Mouse (Mus musculus) B cell, adult (primary cell): ENCODE measurements around the gene Selenon. TPM values are rescaled to one million over a fixed set of nuclear protein-coding genes. Genes with fewer than 3 reads are reported as not detected.

Experiments
- total RNA-seq: library from RNA; stranded (reverse); gene quantifications from 4 replicates; pipeline ENCODE4 v1.2.4, GENCODE M21; 2023; ENCODE audit not compliant: inconsistent age

Selenon gene
- total RNA-seq: 1.1 to 1.9 TPM (median 1.5 TPM) in 4 replicates

GRCm38 (mm10) chr4:134551494-134552316 lies at the start of gene Selenon:
Selenon (minus strand) TSS chr4:134552166.

GRCm38 (mm10) chr4:134534932-134535786 lies 16.8 kb downstream of the Selenon start, which contains the start of gene Mtfr1l:
Mtfr1l (minus strand) TSS chr4:134535387.

GRCm38 (mm10) chr4:134510845-134511411 lies 41.0 kb downstream of the Selenon start, which contains the start of gene Aunip:
Aunip (plus strand) TSS chr4:134510999.

GRCm38 (mm10) chr4:134496595-134497210 lies 55.3 kb downstream of the Selenon start, which contains the start of gene Paqr7:
Paqr7 (plus strand) TSS chr4:134496697.

Other genes starting within 250 kb of the Selenon start
- gene Trim63, start 237.0 kb downstream of the Selenon start, total RNA-seq: not detected in 4 replicates
- not detected in 4 replicates for gene Slc30a2, start 209.0 kb downstream of the Selenon start, total RNA-seq
- gene Extl1, start 168.3 kb downstream of the Selenon start, total RNA-seq: 0.90 to 2.0 TPM (median 1.6 TPM) in 4 replicates
- gene Pafah2, start 155.8 kb downstream of the Selenon start, total RNA-seq: 1.9 to 3.3 TPM (median 2.7 TPM) in 4 replicates
- gene Stmn1, start 83.8 kb downstream of the Selenon start, total RNA-seq: 42.2 to 45.5 TPM (median 43.9 TPM) in 4 replicates
- gene Paqr7, start 55.5 kb downstream of the Selenon start, total RNA-seq: 2.1 to 3.9 TPM (median 2.8 TPM) in 4 replicates
- not detected in 4 replicates for gene Aunip, start 41.2 kb downstream of the Selenon start, total RNA-seq
- gene Mtfr1l, start 16.8 kb downstream of the Selenon start, total RNA-seq: 40.2 to 45.4 TPM (median 44.5 TPM) in 4 replicates
- gene Man1c1, start 152.1 kb upstream of the Selenon start, total RNA-seq: 6.2 to 7.3 TPM (median 7.0 TPM) in 4 replicates
- gene Ldlrap1, start 215.9 kb upstream of the Selenon start, total RNA-seq: 12.1 to 15.8 TPM (median 13.9 TPM) in 4 replicates